Mouse (Mus musculus): Measurements from ENCODE around the gene Calm4. TPM values are rescaled to one million over a fixed set of nuclear protein-coding genes. Genes with fewer than 3 reads are reported as not detected.
A peak's percentile ranks its signal among the peaks of the same experiment; 100 is the strongest.
"Not testable (repeated sequence)": the region's sequence is repeated elsewhere in the genome, so short reads cannot be mapped to it uniquely, and the experiment has no call there.

Gene Calm4
- total RNA-seq, 2 experiments from 2014 or later = not detected

GRCm38 (mm10) chr13:3853648-3854333 is 16.2 kb downstream of the Calm4 start, which contains the start of gene Calm5:
Calm5 (plus strand) TSS chr13:3854173.
- not testable (repeated sequence) for ATAC-seq (replicated peaks; ENCODE audit: low FRiP score, poor library complexity, severe bottlenecking)

- ATAC-seq (replicated peaks; ENCODE audit: low FRiP score, poor library complexity, severe bottlenecking) = no peak
Observed at GRCm38 (mm10) chr13:3854856-3855255, 17.3 kb downstream of the Calm4 start.

DNA sequence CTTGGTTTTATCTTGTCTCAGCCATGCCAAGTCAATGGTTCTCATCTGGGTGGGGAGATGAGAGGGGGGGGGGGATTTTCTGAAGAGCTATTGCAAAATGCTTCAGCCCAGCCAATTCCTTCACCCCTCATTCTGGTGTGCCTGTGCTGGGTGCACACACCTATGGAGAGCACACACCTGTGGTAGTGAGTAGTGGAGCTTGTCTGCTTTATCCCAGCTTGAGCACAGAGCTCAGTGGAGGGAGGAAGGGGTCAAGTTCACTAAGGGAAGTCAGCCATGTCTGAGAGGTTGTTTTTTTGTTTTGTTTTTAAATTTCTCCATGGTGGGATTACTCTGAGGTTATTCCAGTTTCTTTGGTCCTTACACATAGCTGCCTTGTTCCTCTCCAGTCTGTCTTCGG is 18.7 kb downstream of the Calm4 start:
- ATAC-seq (replicated peaks; ENCODE audit: low FRiP score, poor library complexity, severe bottlenecking) = no peak

GRCm38 (mm10) chr13:3861251-3861650 is 23.7 kb downstream of the Calm4 start:
- peak; percentile 73 for ATAC-seq (replicated peaks; ENCODE audit: low FRiP score, poor library complexity, severe bottlenecking)

- no peak for ATAC-seq (replicated peaks; ENCODE audit: low FRiP score, poor library complexity, severe bottlenecking)
Observed at GRCm38 (mm10) chr13:3862325-3862724, 24.8 kb downstream of the Calm4 start.

DNA sequence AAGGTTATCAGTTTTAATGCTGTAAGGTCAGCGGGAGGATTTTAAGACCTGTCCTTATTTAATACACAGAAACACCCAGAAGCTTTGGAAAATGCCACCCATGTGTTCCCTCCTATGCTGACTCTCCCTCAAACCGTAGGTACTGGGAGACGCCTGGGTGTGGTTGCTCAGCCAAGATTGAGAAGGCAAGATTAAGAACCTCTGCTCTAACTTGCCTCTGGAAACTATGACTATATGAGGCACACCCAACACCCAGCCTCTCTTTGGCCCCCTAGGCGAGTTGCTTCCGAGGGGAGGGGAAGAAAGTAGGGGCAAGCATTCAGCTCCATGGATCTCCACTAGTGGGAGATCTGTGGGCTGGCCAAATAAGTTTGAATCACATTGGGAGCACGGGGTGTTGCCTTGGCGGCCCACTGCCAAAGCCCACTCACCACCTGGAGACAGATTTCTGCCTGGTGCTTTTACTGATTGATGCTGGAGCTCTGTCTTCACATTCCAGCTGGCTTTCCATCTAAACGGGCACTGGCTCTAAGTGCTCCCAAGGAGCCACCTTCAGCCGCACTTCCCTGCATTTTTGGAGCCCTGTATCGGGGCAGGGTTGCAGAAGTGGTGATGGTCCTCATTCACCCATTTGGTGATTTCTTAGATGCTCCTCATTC is 25.5 kb downstream of the Calm4 start:
- peak; percentile 65 for ATAC-seq (replicated peaks; ENCODE audit: low FRiP score, poor library complexity, severe bottlenecking)

GRCm38 (mm10) chr13:3865648-3866354 is 28.2 kb downstream of the Calm4 start:
- peak; percentile 31; the same call in 1 of the 2 replicates for ATAC-seq (replicated peaks; ENCODE audit: low FRiP score, poor library complexity, severe bottlenecking)

- peak; percentile 55 for ATAC-seq (replicated peaks; ENCODE audit: low FRiP score, poor library complexity, severe bottlenecking)
Observed at GRCm38 (mm10) chr13:3866355-3867052, 28.9 kb downstream of the Calm4 start.

GRCm38 (mm10) chr13:3867158-3867557 is 29.6 kb downstream of the Calm4 start:
- peak; percentile 80 for ATAC-seq (replicated peaks; ENCODE audit: low FRiP score, poor library complexity, severe bottlenecking)

DNA sequence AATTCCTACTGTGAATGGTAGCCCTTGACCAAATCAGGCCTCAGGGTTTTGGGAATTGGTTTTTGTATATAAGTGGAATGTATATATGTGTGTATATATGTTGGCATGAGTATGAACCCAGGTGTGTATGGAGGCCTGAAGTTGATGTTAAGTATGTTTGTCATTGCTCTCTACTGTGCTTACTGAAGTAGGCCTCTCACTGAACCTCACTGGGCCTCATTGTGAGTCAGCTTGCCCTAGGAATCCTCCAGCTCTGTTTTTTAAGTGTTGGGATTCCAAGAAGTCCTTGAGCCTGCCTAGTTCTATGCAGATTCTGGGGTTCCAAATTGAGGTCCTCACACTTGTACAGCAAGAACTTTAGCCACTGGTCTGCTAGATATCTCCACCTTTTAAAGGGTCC is 32.3 kb downstream of the Calm4 start:
- no peak for ATAC-seq (replicated peaks; ENCODE audit: low FRiP score, poor library complexity, severe bottlenecking)

- ATAC-seq (replicated peaks; ENCODE audit: low FRiP score, poor library complexity, severe bottlenecking) = no peak
Observed at GRCm38 (mm10) chr13:3872832-3873231, 35.3 kb downstream of the Calm4 start.

GRCm38 (mm10) chr13:3876448-3876847 is 38.9 kb downstream of the Calm4 start:
- no peak for ATAC-seq (replicated peaks; ENCODE audit: low FRiP score, poor library complexity, severe bottlenecking)

DNA sequence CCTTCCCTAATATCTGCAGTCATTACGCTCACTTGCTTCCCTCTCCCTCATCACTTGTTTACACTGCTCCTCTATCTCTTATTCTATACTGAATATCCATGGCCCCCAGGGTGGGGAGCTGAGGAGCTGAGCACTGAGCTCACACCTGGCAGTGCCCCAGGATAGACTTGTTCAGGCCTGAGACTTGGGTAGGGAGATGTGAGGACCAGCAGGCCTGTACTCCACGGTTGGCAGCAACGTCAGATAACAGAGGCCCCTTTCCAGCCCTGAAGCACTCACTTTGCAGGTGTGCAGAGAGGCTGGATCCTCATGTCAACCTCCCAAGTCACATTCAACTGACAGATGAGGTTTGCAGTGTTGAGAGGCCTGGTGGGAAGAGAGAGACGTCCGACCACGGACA is 39.6 kb downstream of the Calm4 start:
- ATAC-seq (replicated peaks; ENCODE audit: low FRiP score, poor library complexity, severe bottlenecking) = no peak

DNA sequence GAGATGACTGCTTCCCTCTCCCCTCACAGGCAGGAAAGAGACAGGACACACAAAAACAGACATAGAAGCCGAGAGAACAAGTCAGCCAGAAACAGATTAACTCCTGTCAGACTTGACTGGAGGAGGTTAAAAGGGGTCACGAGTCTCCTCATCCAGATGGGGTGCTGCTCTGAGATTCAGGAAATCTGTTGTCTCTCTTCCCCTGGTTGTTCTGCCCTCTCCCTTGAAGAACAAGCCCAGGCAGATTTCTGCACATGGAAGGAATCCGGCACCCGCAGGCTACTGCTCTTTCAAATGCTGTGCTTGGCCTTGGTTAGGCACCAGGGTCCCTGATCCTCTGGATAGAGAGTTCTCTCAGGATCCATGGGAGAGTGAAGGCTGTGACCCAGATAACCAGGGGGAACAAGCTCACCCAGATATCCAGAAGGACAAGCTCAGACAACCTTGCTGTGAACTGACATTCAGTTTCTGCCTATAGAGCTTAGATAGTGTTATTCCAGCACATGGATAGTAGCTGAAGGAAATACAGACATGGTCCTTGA is 40.2 kb downstream of the Calm4 start:
- no peak for ATAC-seq (replicated peaks; ENCODE audit: low FRiP score, poor library complexity, severe bottlenecking)

- no peak for ATAC-seq (replicated peaks; ENCODE audit: low FRiP score, poor library complexity, severe bottlenecking)
Observed at GRCm38 (mm10) chr13:3886663-3887062, 49.1 kb downstream of the Calm4 start.

Other genes starting within 250 kb of the Calm4 start
- gene Fam208b, start 226.6 kb upstream of the Calm4 start, total RNA-seq (2015; ENCODE audit: low replicate concordance) = 21.6 and 53.7 TPM in 2 replicates
- gene Fam208b, start 226.6 kb upstream of the Calm4 start, total RNA-seq (2017; ENCODE audit: low replicate concordance) = 16.7 and 23.0 TPM in 2 replicates
- 1.8 and 6.7 TPM in 2 replicates for gene Asb13, start 203.7 kb upstream of the Calm4 start, total RNA-seq (2015; ENCODE audit: low replicate concordance)
- 0.39 and 6.2 TPM in 2 replicates for gene Asb13, start 203.7 kb upstream of the Calm4 start, total RNA-seq (2017; ENCODE audit: low replicate concordance)
- gene Calml3, start 33.4 kb upstream of the Calm4 start, total RNA-seq (2015; ENCODE audit: low replicate concordance) = not detected in 2 replicates
- gene Calml3, start 33.4 kb upstream of the Calm4 start, total RNA-seq (2017; ENCODE audit: low replicate concordance) = not detected in 2 replicates
- gene Calm5, start 16.4 kb downstream of the Calm4 start, total RNA-seq (2015; ENCODE audit: low replicate concordance) = not detected in 2 replicates
- gene Calm5, start 16.4 kb downstream of the Calm4 start, total RNA-seq (2017; ENCODE audit: low replicate concordance) = not detected in 2 replicates
- gene Net1, start 80.5 kb downstream of the Calm4 start, total RNA-seq (2015; ENCODE audit: low replicate concordance) = 133 and 156 TPM in 2 replicates
- gene Net1, start 80.5 kb downstream of the Calm4 start, total RNA-seq (2017; ENCODE audit: low replicate concordance) = 193 and 201 TPM in 2 replicates
- gene Tubal3, start 80.5 kb downstream of the Calm4 start, total RNA-seq (2015; ENCODE audit: low replicate concordance) = not detected in 2 replicates
- gene Tubal3, start 80.5 kb downstream of the Calm4 start, total RNA-seq (2017; ENCODE audit: low replicate concordance) = not detected in 2 replicates
- not detected in 2 replicates for gene Ucn3, start 107.6 kb downstream of the Calm4 start, total RNA-seq (2015; ENCODE audit: low replicate concordance)
- not detected in 2 replicates for gene Ucn3, start 107.6 kb downstream of the Calm4 start, total RNA-seq (2017; ENCODE audit: low replicate concordance)
- not detected in 2 replicates for gene Akr1c14, start 211.3 kb downstream of the Calm4 start, total RNA-seq (2015; ENCODE audit: low replicate concordance)
- not detected in 2 replicates for gene Akr1c14, start 211.3 kb downstream of the Calm4 start, total RNA-seq (2017; ENCODE audit: low replicate concordance)